Mouse (Mus musculus) intestine, embryonic 14.5 days (tissue): ENCODE measurements at regions not wholly inside any gene's neighbourhood (a gene's known extent, or its start where the extent isn't known, plus 50 kb on each side); places are given as distances from the start of the nearest gene placed in this dataset.

Experiments
- ATAC-seq: fragments of 200-750 bp; cut with Nextera tagmentation; replicated peaks from 2 replicates; pipeline ENCODE4 v1.8.0; 2017; ENCODE audit warnings: low read depth, moderate number of reproducible peaks, moderate TSS enrichment, moderate library complexity; ENCODE audit not compliant: low FRiP score, low TSS enrichment
- DNase-seq: peaks from one replicate; pipeline ENCODE4 v3.0.0-alpha.2; 2018; ENCODE audit warnings: low spot score
- H3K27ac ChIP-seq: fragments of 300-500 bp; sonication (generic); 2 replicates; pipeline ENCODE4 v1.5.1; 2014; ENCODE audit warnings: low read depth, mild to moderate bottlenecking, control low read depth
- H3K27me3 ChIP-seq: fragments of 300-500 bp; sonication (generic); replicated peaks from 2 replicates; pipeline ENCODE4 v1.6.1; 2014; ENCODE audit warnings: low read length, control low read depth; ENCODE audit not compliant: control insufficient read depth, insufficient read depth
- H3K36me3 ChIP-seq: fragments of 300-500 bp; sonication (generic); 2 replicates; pipeline ENCODE4 v1.6.1; 2014; ENCODE audit warnings: low read length, control low read depth; ENCODE audit not compliant: control insufficient read depth, insufficient read depth
- H3K4me1 ChIP-seq: fragments of 300-500 bp; sonication (generic); replicated peaks from 2 replicates; pipeline ENCODE4 v1.6.1; 2014; ENCODE audit warnings: low read length, control low read depth, mixed read lengths; ENCODE audit not compliant: control insufficient read depth, insufficient read depth
- H3K4me2 ChIP-seq: fragments of 300-500 bp; sonication (generic); 2 replicates; pipeline ENCODE4 v1.6.1; 2014; ENCODE audit warnings: low read length
- H3K4me3 ChIP-seq: fragments of 300-500 bp; sonication (generic); 2 replicates; pipeline ENCODE4 v1.5.1; 2014; ENCODE audit warnings: low read depth, low read length, control low read depth, mixed read lengths
- H3K9ac ChIP-seq: fragments of 300-500 bp; sonication (generic); 2 replicates; pipeline ENCODE4 v1.6.1; 2014; ENCODE audit warnings: mild to moderate bottlenecking, low read length
- H3K9me3 ChIP-seq: fragments of 300-500 bp; sonication (generic); 2 replicates; pipeline ENCODE4 v1.6.1; 2016; ENCODE audit warnings: low read length, control low read depth; ENCODE audit not compliant: control insufficient read depth
- WGBS: fragments of 180-500 bp; shearing (Covaris S2); extraction: QIAGEN DNeasy Blood & Tissue Kit; methylation state at CpG from one replicate; pipeline ENCODE4 v1.1.7; 2014; 5-methylcytosine and 5-hydroxymethylcytosine counted together

- Histone ChIP-seq H3K27me3 (no peaks in the 10 kb centered on the region), H3K27ac (no peak overlapping the region), H3K4me3 (no peak overlapping the region), H3K4me1 (no peaks in the 10 kb centered on the region), H3K9ac (no peak overlapping the region), H3K4me2 (no peak overlapping the region), H3K9me3 (no peaks in the 10 kb centered on the region), H3K36me3 (no peaks in the 10 kb centered on the region)
- DNase-seq: no peak
- WGBS: 85% methylated on average over 4 of the region's 4 CpGs
- no peak for ATAC-seq
Observed at GRCm38 (mm10) chr14:74099696-74100095, 438.7 kb downstream of the Gm21750 start.

- H3K27ac ChIP-seq: no peak overlapping the region
- H3K4me2 ChIP-seq: no peak overlapping the region
- DNase-seq (no peak), ATAC-seq (no peak)
- WGBS: 88% methylated on average over 2 of the region's 2 CpGs
- no peak overlapping the region for H3K9ac ChIP-seq
- no peaks in the 10 kb centered on the region for H3K36me3 ChIP-seq
- no peak overlapping the region for H3K4me3 ChIP-seq
- H3K27me3 ChIP-seq: no peaks in the 10 kb centered on the region
- H3K9me3 ChIP-seq: no peaks in the 10 kb centered on the region
- H3K4me1 ChIP-seq: no peaks in the 10 kb centered on the region
Observed at GRCm38 (mm10) chr14:74112603-74113002, 451.6 kb downstream of the Gm21750 start.

DNA sequence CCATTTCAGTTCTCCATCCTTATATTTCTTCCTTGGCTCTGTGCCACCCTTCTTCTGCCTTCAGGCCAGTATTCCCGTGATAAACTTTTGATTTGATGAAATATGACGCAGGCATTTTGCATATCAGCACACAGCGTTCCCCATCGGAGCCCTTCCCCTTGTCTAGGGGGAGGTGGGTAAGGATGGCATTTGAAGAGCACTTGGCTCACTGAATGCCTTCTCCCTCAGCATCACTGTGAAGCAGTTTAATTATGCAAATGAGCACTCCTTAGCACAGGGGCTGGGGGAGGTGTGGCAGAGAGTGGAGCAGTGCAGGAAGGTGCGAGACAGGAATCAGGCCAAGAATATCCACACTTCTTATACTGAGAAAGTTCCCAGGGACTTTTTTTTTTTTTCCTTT is 452.1 kb downstream of the Gm21750 start:
- DNase-seq: no peak
- WGBS: 50% methylated on average over 5 of the region's 5 CpGs
- ATAC-seq: no peak

DNA sequence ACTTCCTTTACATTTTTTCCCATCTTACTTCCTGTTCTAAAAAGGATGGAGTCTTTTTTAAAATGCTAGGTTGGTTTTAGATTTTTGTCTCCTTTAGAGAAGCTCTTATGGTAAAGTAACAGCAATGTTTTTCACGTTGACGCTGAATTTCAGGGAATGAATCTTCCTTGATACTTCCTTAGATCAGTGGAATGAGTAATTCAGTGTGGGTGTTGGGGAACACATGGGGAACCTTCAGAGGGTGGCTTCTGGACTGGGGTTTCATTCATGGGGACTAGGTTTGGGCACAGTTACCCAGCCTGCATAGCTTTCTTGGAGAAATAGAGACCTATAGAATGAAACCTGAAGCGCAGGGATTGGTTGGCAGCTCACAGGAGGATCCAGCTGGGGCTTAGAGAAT is 452.5 kb downstream of the Gm21750 start:
- Histone ChIP-seq H3K9me3 (no peaks in the 10 kb centered on the region), H3K4me3 (no peak overlapping the region)
- 59% methylated on average over 3 of the region's 3 CpGs for WGBS

More for the DNA sequence above, 452.1 kb downstream of the Gm21750 start:
- no peak overlapping the region for H3K27ac ChIP-seq
- no peaks in the 10 kb centered on the region for H3K36me3 ChIP-seq
- H3K4me2 ChIP-seq: no peak overlapping the region
- H3K27me3 ChIP-seq: no peaks in the 10 kb centered on the region
- no peaks in the 10 kb centered on the region for H3K9me3 ChIP-seq
- H3K4me3 ChIP-seq: no peak overlapping the region
- no peak overlapping the region for H3K9ac ChIP-seq
- H3K4me1 ChIP-seq: no peaks in the 10 kb centered on the region

DNA sequence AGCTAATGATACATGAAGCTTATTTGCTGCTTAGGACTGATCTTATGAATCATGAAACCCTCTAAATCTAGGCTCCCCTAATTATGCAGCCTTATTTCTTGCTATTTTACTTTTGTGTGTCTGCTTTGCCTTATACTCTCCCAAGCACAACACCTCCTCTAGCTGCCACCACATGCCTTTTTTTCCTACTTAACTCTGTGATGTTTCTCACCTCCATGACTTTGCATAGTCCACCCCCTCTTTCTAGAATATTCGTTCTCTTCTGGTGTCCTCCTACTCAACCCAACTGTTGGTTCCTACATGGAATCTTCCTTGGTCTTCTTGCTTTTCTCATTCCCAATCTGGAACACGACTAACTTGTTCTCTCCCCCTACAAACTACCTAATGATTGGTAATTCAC is 456.7 kb downstream of the Gm21750 start:
- 79% methylated on average over 2 of the region's 2 CpGs for WGBS
- no peak overlapping the region for H3K9ac ChIP-seq
- no peaks in the 10 kb centered on the region for H3K36me3 ChIP-seq
- no peaks in the 10 kb centered on the region for H3K4me1 ChIP-seq
- no peak overlapping the region for H3K4me2 ChIP-seq
- H3K4me3 ChIP-seq: no peak overlapping the region
- H3K27ac ChIP-seq: no peak overlapping the region
- no peaks in the 10 kb centered on the region for H3K9me3 ChIP-seq
- ATAC-seq (no peak), DNase-seq (no peak)
- no peaks in the 10 kb centered on the region for H3K27me3 ChIP-seq

More for the DNA sequence above, 452.5 kb downstream of the Gm21750 start:
- H3K9ac ChIP-seq: no peak overlapping the region
- no peak overlapping the region for H3K4me2 ChIP-seq
- H3K27me3 ChIP-seq: no peaks in the 10 kb centered on the region
- DNase-seq: no peak
- no peak for ATAC-seq
- H3K27ac ChIP-seq: no peak overlapping the region
- no peaks in the 10 kb centered on the region for H3K36me3 ChIP-seq
- no peaks in the 10 kb centered on the region for H3K4me1 ChIP-seq

- H3K4me3 ChIP-seq: no peak overlapping the region
- no peak for DNase-seq
- no peak overlapping the region for H3K9ac ChIP-seq
- H3K4me2 ChIP-seq: no peak overlapping the region
- no peaks in the 10 kb centered on the region for H3K36me3 ChIP-seq
- H3K27me3 ChIP-seq: no peaks in the 10 kb centered on the region
- ATAC-seq: no peak
- no peak overlapping the region for H3K27ac ChIP-seq
- no peaks in the 10 kb centered on the region for H3K9me3 ChIP-seq
- no peaks in the 10 kb centered on the region for H3K4me1 ChIP-seq
- 91% methylated on average over 4 of the region's 4 CpGs for WGBS
Observed at GRCm38 (mm10) chr14:74145202-74145700, 484.2 kb downstream of the Gm21750 start.

GRCm38 (mm10) chr14:74166221-74166620 is 474.4 kb upstream of the Htr2a start:
- H3K36me3 ChIP-seq: no peaks in the 10 kb centered on the region
- H3K9ac ChIP-seq: no peak overlapping the region
- H3K9me3 ChIP-seq: no peaks in the 10 kb centered on the region
- ATAC-seq: no peak
- H3K27ac ChIP-seq: no peak overlapping the region
- no peak overlapping the region for H3K4me2 ChIP-seq
- whole genome bisulfite sequencing: 87% methylated on average over 2 of the region's 2 CpGs
- no peak for DNase-seq
- H3K4me1 ChIP-seq: no peaks in the 10 kb centered on the region
- no peaks in the 10 kb centered on the region for H3K27me3 ChIP-seq
- H3K4me3 ChIP-seq: no peak overlapping the region

GRCm38 (mm10) chr14:74169131-74169875 is 471.3 kb upstream of the Htr2a start:
- H3K9me3 ChIP-seq: no peaks in the 10 kb centered on the region
- H3K36me3 ChIP-seq: no peaks in the 10 kb centered on the region
- no peak overlapping the region for H3K4me2 ChIP-seq
- DNase-seq (no peak), ATAC-seq (no peak)
- no peak overlapping the region for H3K4me3 ChIP-seq
- 78% methylated on average over 2 of the region's 2 CpGs for WGBS
- H3K27me3 ChIP-seq: no peaks in the 10 kb centered on the region
- no peak overlapping the region for H3K9ac ChIP-seq
- no peak overlapping the region for H3K27ac ChIP-seq
- H3K4me1 ChIP-seq: no peaks in the 10 kb centered on the region

DNA sequence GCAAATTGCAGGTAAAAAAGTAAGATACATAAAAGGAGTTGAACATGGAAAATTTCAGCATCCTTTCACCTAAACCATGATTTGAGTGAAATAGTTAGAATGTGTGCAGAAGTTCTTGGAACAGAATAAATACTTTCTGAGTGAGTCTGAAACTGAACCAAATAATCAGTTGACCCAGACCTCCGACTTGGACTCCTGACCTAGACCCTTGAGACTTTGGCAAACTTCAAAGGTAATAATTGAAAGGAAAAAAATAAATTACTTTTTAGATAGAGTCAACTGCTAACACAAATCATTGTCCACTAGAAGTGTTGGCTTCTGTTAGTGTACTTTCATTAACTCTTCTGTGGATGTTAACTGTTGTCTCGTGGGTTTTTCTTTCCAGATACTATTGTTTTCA is 460.6 kb upstream of the Htr2a start:
- Histone ChIP-seq H3K9ac (no peak overlapping the region), H3K4me3 (no peak overlapping the region), H3K27ac (no peak overlapping the region), H3K36me3 (no peaks in the 10 kb centered on the region), H3K4me2 (no peak overlapping the region), H3K9me3 (no peaks in the 10 kb centered on the region), H3K27me3 (no peaks in the 10 kb centered on the region), H3K4me1 (no peaks in the 10 kb centered on the region)
- WGBS: 70% methylated on average over 2 of the region's 2 CpGs
- DNase-seq (no peak), ATAC-seq (no peak)
